Mouse (Mus musculus) thymus, adult 2 months (tissue): ENCODE measurements at regions not wholly inside any gene's neighbourhood (a gene's known extent, or its start where the extent isn't known, plus 50 kb on each side); places are given as distances from the start of the nearest gene placed in this dataset.

Source experiments
- CTCF ChIP-seq: fragments of 200-500 bp; IDR thresholded peaks from 2 replicates; pipeline ENCODE4 v1.5.1; 2012; ENCODE audit warnings: mild to moderate bottlenecking, control low read depth, low read length, moderate library complexity, borderline replicate concordance; ENCODE audit not compliant: control insufficient read depth, poor library complexity, insufficient read depth; ENCODE audit errors: extremely low read depth
- POLR2A ChIP-seq: fragments of 200-500 bp; IDR thresholded peaks from 2 replicates; pipeline ENCODE4 v1.6.1; 2012; ENCODE audit warnings: mild to moderate bottlenecking, low read length, control low read depth, moderate library complexity; ENCODE audit not compliant: control insufficient read depth, poor library complexity, insufficient read depth; ENCODE audit errors: extremely low read depth

GRCm38 (mm10) chr5:126395331-126395730 lies 846.3 kb upstream of the Tmem132c start:
- no peak for TF ChIP-seq POLR2A
- no peak for TF ChIP-seq CTCF
